Mouse (Mus musculus) hindbrain, embryonic 16.5 days (tissue): ENCODE measurements around the gene Insig2. TPM values are rescaled to one million over a fixed set of nuclear protein-coding genes. Genes with fewer than 3 reads are reported as not detected.

Experiments used
- ATAC-seq: fragments of 200-750 bp; cut with Nextera tagmentation; 2 replicates; pipeline ENCODE4 v1.8.0; 2017; ENCODE audit warnings: moderate TSS enrichment, moderate library complexity
- H3K27ac ChIP-seq: fragments of 300-500 bp; sonication (generic); 2 replicates; pipeline ENCODE4 v1.5.1; 2014; ENCODE audit warnings: low read depth, mild to moderate bottlenecking, control low read depth, low read length, moderate library complexity
- H3K27me3 ChIP-seq: fragments of 300-500 bp; sonication (generic); replicated peaks from 2 replicates; pipeline ENCODE4 v1.6.1; 2014; ENCODE audit warnings: low read length; ENCODE audit not compliant: control insufficient read depth, insufficient read depth
- H3K36me3 ChIP-seq: fragments of 300-500 bp; sonication (generic); 2 replicates; pipeline ENCODE4 v1.6.1; 2014; ENCODE audit warnings: mild to moderate bottlenecking, low read length, moderate library complexity, mixed read lengths; ENCODE audit not compliant: control insufficient read depth, insufficient read depth
- H3K4me1 ChIP-seq: fragments of 300-500 bp; sonication (generic); 2 replicates; pipeline ENCODE4 v1.6.1; 2014; ENCODE audit warnings: low read depth, low read length; ENCODE audit not compliant: control insufficient read depth, insufficient read depth
- H3K4me2 ChIP-seq: fragments of 300-500 bp; sonication (generic); 2 replicates; pipeline ENCODE4 v1.6.1; 2014; ENCODE audit warnings: mild to moderate bottlenecking, low read length, control low read depth, moderate library complexity
- H3K4me3 ChIP-seq: fragments of 300-500 bp; sonication (generic); 2 replicates; pipeline ENCODE4 v1.5.1; 2014; ENCODE audit warnings: mild to moderate bottlenecking, low read length, control low read depth, moderate library complexity
- H3K9ac ChIP-seq: fragments of 300-500 bp; sonication (generic); 2 replicates; pipeline ENCODE4 v1.6.1; 2014; ENCODE audit warnings: low read depth, mild to moderate bottlenecking, control low read depth, low read length, moderate library complexity
- H3K9me3 ChIP-seq: fragments of 300-500 bp; sonication (generic); 2 replicates; pipeline ENCODE4 v1.6.1; 2014; ENCODE audit warnings: mild to moderate bottlenecking, low read length, moderate library complexity; ENCODE audit not compliant: control insufficient read depth
- WGBS: fragments of 180-500 bp; shearing (Covaris S2); extraction: QIAGEN DNeasy Blood & Tissue Kit; methylation state at CpG from one replicate; pipeline ENCODE4 v1.1.7; 2014; 5-methylcytosine and 5-hydroxymethylcytosine counted together
- polyA plus RNA-seq: library from polyadenylated mRNA; unstranded; fragments of >200 nt; fragmentation: Nextera tagmentation; extraction: Ambion mirVana; gene quantifications from 2 replicates; pipeline ENCODE4 v1.2.1, GENCODE M21; 2015

Insig2 gene
- polyA plus RNA-seq, 1 experiment from 2014 or later: 46.8 TPM

DNA sequence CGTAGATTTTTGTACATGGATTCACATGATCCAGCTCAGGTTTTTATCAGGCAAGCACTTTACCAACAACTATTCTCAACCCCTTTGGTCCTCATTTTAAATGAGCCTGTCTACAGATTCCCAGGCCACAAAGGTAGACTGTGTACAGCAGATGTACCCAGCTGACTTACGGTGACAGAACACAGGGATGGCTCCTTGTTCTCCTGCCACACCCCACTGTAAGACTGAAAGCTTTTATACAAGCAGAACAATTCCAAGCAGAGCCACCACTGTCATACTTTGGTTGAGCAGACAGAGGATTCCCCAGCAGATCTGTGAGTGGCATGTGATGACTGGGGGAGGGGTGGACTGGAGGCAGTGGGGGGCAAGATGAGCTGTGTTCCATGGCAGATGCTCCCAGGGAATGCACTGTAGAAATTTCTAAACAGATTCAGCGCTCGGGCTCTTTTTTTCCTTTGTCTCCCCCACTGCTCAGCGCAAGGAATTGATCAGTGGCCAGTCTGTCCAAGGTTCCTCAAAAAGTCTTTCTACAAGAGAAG lies 35.6 kb downstream of the Insig2 start:
- Histone ChIP-seq H3K36me3 (peaks cover 3% of the 10 kb centered on the region), H3K4me1 (no peaks in the 10 kb centered on the region), H3K27ac (no peak overlapping the region), H3K4me3 (no peak overlapping the region), H3K27me3 (no peaks in the 10 kb centered on the region), H3K9me3 (no peaks in the 10 kb centered on the region), H3K9ac (no peak overlapping the region), H3K4me2 (no peak overlapping the region)
- WGBS: 52% methylated on average over 5 of the region's 5 CpGs
- ATAC-seq: 0 out of 2 replicates have a peak, but pooled peaks have one; percentile 27

DNA sequence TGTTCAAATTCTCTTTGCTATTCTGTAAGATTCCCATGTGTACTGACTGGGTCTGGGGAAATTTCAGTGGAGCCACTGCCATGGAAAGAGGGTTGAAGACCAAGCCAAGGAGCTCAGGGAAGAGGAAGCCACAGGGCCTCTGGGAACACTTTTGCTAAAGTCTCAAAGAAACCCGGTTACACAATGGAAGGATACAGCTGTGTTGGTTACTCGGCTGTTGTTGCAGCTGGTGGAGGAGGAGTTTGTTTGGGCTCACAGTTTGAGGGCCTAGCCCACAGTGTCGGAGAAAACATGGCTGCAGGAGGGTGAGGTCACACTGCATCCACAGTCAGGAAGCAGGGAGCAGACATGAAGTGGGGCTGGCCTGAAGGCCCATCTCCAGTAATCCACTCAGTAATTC lies 38.8 kb downstream of the Insig2 start:
- WGBS: 58% methylated on average over 3 of the region's 3 CpGs
- Histone ChIP-seq H3K4me1 (no peaks in the 10 kb centered on the region), H3K9me3 (no peaks in the 10 kb centered on the region), H3K9ac (no peak overlapping the region), H3K4me3 (no peak overlapping the region), H3K27me3 (no peaks in the 10 kb centered on the region), H3K4me2 (no peak overlapping the region), H3K36me3 (no peaks in the 10 kb centered on the region), H3K27ac (no peak overlapping the region)
- ATAC-seq: no peak

DNA sequence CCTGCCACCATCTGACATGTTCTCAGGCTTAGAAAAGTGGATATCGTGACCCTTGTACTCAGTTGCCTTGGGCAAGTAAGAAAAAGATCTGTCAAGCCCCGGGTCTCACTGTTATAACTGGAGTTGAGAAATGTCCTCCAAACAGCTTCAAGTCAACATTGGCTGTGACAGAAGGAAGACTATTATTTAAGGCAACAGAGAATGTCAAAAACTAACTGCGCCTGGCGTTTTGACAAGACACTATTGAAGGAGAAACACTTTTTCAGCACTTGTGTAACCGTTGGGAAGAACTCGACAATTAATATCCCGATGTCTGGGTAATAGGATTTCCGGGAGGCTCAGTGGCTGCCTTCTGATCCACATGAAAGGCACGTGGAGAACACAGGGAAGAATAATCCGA lies 41.5 kb downstream of the Insig2 start:
- Histone ChIP-seq H3K36me3 (no peaks in the 10 kb centered on the region), H3K9ac (no peak overlapping the region), H3K27me3 (no peaks in the 10 kb centered on the region), H3K27ac (no peak overlapping the region), H3K9me3 (no peaks in the 10 kb centered on the region), H3K4me2 (no peak overlapping the region), H3K4me1 (no peaks in the 10 kb centered on the region), H3K4me3 (no peak overlapping the region)
- no peak for ATAC-seq
- 79% methylated on average over 10 of the region's 10 CpGs for WGBS

DNA sequence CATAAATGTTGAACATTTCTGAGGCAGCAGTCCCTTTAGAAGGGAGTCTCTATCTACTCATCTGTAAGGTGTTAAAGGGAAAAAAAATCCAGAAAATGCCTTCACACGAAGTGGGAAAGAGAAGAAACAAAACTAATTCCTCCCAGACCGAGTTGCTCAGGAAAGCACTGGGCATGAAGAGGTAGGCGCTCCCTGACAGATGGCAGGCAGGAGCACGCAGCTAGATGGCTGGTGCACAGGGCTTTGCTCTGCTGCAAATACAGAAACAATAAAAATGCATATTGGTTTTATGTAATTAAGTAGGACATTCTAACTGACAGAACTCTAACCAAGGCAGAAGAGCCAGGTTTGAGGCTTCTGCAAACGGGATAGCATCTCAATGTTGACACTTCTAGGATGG lies 42.0 kb downstream of the Insig2 start:
- H3K27ac ChIP-seq: no peak overlapping the region
- H3K4me2 ChIP-seq: no peak overlapping the region
- WGBS: 65% methylated on average over 5 of the region's 5 CpGs
- no peaks in the 10 kb centered on the region for H3K9me3 ChIP-seq
- no peaks in the 10 kb centered on the region for H3K4me1 ChIP-seq
- no peaks in the 10 kb centered on the region for H3K36me3 ChIP-seq
- no peaks in the 10 kb centered on the region for H3K27me3 ChIP-seq
- no peak for ATAC-seq
- no peak overlapping the region for H3K4me3 ChIP-seq
- no peak overlapping the region for H3K9ac ChIP-seq

DNA sequence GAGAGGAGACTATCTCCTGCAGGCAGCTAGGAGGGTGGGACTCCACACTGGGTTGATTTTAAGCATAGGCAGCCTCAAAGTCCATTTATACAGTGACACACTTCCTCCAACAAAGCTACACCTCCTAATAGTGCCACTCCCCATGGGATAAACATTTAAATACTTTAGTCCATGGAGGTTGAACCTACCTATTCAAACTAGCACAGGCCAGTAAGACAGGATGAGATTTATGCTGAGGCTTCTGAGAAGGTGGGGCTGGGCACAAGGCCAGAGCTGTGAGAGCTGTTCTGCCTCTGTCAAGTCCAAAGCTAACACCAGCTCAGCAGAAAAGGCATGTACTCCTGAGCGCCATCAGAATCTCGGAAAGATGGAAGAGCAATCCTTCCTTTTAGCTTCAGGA lies 48.2 kb downstream of the Insig2 start:
- H3K36me3 ChIP-seq: no peaks in the 10 kb centered on the region
- H3K4me3 ChIP-seq: no peak overlapping the region
- H3K27ac ChIP-seq: no peak overlapping the region
- no peaks in the 10 kb centered on the region for H3K4me1 ChIP-seq
- no peak overlapping the region for H3K9ac ChIP-seq
- H3K9me3 ChIP-seq: no peaks in the 10 kb centered on the region
- 87% methylated on average over 2 of the region's 2 CpGs for WGBS
- no peak overlapping the region for H3K4me2 ChIP-seq
- no peak for ATAC-seq
- no peaks in the 10 kb centered on the region for H3K27me3 ChIP-seq

DNA sequence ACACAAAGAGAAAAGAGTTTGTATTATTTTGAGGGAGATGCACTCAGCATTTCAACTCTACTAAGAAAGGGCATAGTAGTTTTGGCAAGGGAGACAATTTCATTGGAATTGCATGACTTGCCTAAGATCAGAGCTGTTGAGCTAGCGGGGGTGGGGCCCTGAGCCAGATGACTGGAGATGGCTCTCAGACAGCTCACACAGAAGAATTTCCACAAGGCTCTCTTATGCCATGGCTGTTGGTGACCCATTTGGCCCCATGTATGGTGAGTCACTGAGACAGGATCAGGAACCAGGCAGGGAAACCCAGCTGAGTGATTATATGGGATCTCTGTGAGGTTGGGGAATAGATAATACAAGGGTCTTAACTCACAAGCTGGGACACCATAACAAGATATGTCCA lies 51.9 kb downstream of the Insig2 start:
- Histone ChIP-seq H3K27ac (no peak overlapping the region), H3K9me3 (no peaks in the 10 kb centered on the region), H3K4me3 (no peak overlapping the region), H3K36me3 (no peaks in the 10 kb centered on the region), H3K4me2 (no peak overlapping the region), H3K27me3 (no peaks in the 10 kb centered on the region), H3K4me1 (no peaks in the 10 kb centered on the region), H3K9ac (no peak overlapping the region)
- ATAC-seq: no peak
- 87% methylated on average over 1 of the region's 1 CpGs for WGBS

DNA sequence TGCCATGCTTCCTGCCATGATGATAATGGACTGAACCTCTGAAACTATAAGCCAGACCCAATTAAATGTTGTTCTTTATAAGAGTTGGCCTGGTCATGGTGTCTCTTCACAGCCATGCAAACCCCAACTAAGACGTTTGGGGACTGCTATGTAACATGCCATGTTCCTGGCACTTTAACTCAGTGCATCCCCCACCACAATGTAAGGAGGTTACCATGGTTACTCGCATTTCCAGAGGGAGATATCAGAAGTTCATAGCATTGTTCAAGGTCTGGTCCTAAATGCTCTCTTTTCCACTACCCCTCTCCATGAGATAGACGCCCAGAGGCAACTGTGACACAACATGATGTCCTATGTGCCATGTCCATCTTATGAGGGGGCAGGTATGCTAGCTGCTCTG lies 54.0 kb downstream of the Insig2 start:
- WGBS: 72% methylated on average over 3 of the region's 3 CpGs
- Histone ChIP-seq H3K27me3 (no peaks in the 10 kb centered on the region), H3K4me2 (no peak overlapping the region), H3K4me1 (no peaks in the 10 kb centered on the region), H3K27ac (no peak overlapping the region), H3K4me3 (no peak overlapping the region), H3K9ac (no peak overlapping the region), H3K36me3 (no peaks in the 10 kb centered on the region), H3K9me3 (no peaks in the 10 kb centered on the region)
- ATAC-seq: peak; percentile 52; the same call in 1 of the 2 replicates

DNA sequence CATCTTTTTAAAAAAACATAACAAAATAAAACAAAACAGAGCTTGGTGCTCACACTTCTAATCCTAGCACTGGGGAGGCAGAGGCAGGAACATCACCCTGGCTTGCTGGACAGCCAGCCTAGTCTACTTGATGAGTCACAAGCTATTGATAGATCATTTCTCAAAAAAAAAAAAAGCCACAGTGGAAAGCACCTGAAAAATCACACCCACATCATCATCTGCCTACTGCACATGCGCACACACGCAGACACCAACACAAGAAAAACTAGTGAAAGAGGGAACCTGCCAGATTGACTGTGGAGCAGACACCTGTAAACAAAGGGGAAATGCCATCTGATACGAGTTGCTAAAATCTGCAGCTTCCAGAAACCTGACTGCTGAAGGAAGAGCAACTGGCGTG lies 54.9 kb downstream of the Insig2 start:
- Histone ChIP-seq H3K4me1 (no peaks in the 10 kb centered on the region), H3K4me3 (no peak overlapping the region), H3K9ac (no peak overlapping the region), H3K9me3 (no peaks in the 10 kb centered on the region), H3K4me2 (no peak overlapping the region), H3K27ac (no peak overlapping the region), H3K36me3 (no peaks in the 10 kb centered on the region), H3K27me3 (no peaks in the 10 kb centered on the region)
- no peak for ATAC-seq
- 88% methylated on average over 4 of the region's 4 CpGs for WGBS

DNA sequence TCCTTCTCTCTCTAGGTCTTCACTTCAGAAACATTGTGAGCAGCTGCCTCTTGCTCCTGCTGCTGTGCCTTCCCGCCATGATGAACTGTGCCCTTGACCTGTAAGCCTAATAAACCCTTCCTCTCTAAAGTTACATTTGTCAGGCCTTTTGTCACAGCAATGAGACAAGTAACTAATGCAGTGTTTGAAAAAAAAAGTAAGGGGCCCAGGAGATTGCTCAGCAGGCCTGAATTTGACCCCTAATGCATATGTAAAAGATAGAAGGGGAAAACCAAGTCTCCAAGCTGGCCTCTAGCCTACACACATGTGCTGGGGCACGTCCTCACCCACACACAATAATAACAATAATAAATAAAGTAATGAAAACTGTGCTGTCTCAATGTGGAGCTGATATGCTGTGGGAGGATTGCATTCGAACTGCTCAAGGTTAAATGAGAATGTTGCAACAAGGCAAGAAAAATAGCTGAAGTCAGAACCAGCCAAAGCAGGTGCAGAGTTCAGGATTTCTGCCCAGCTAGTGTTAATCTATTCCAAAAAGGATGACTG lies 56.4 kb downstream of the Insig2 start:
- no peak overlapping the region for H3K9ac ChIP-seq
- 57% methylated on average over 3 of the region's 3 CpGs for WGBS

More for the DNA sequence above, 56.4 kb downstream of the Insig2 start:
- Histone ChIP-seq H3K9me3 (no peaks in the 10 kb centered on the region), H3K36me3 (no peaks in the 10 kb centered on the region), H3K4me2 (no peak overlapping the region), H3K27me3 (no peaks in the 10 kb centered on the region), H3K27ac (no peak overlapping the region), H3K4me1 (no peaks in the 10 kb centered on the region), H3K4me3 (no peak overlapping the region)
- no peak for ATAC-seq
